Mouse (Mus musculus) limb, embryonic 13.5 days (tissue): ENCODE data around the gene Aars2. TPM values are rescaled to one million over a fixed set of nuclear protein-coding genes. Genes with fewer than 3 reads are reported as not detected.

Experiments used
- ATAC-seq: fragments of 200-750 bp; cut with Nextera tagmentation; 2 replicates; pipeline ENCODE4 v1.8.0; 2017; ENCODE audit warnings: low read depth, moderate number of reproducible peaks, moderate TSS enrichment; ENCODE audit not compliant: low FRiP score
- H3K27ac ChIP-seq: fragments of 300-500 bp; sonication (generic); 2 replicates; pipeline ENCODE4 v1.5.1; 2015; ENCODE audit warnings: inconsistent platforms, mild to moderate bottlenecking, moderate library complexity
- H3K27me3 ChIP-seq: fragments of 300-500 bp; sonication (generic); 2 replicates; pipeline ENCODE4 v1.6.1; 2015; ENCODE audit warnings: mild to moderate bottlenecking, inconsistent platforms
- H3K36me3 ChIP-seq: fragments of 300-500 bp; sonication (generic); 2 replicates; pipeline ENCODE4 v1.6.1; 2015; ENCODE audit warnings: inconsistent platforms, mild to moderate bottlenecking, moderate library complexity
- H3K4me1 ChIP-seq: fragments of 300-500 bp; sonication (generic); 2 replicates; pipeline ENCODE4 v1.6.1; 2015; ENCODE audit warnings: inconsistent platforms
- H3K4me2 ChIP-seq: fragments of 300-500 bp; sonication (generic); replicated peaks from 2 replicates; pipeline ENCODE4 v1.6.1; 2015; ENCODE audit warnings: inconsistent platforms, mild to moderate bottlenecking, moderate library complexity
- H3K4me3 ChIP-seq: fragments of 300-500 bp; sonication (generic); 2 replicates; pipeline ENCODE4 v1.5.1; 2015; ENCODE audit warnings: moderate library complexity, mild to moderate bottlenecking, inconsistent platforms
- H3K9ac ChIP-seq: fragments of 300-500 bp; sonication (generic); 2 replicates; pipeline ENCODE4 v1.6.1; 2015; ENCODE audit warnings: mild to moderate bottlenecking, inconsistent platforms
- H3K9me3 ChIP-seq: fragments of 300-500 bp; sonication (generic); 2 replicates; pipeline ENCODE4 v1.6.1; 2016; ENCODE audit warnings: inconsistent platforms
- WGBS: fragments of 180-500 bp; shearing (Covaris S2); methylation state at CpG from one replicate; pipeline ENCODE4 v1.1.7; 2015; 5-methylcytosine and 5-hydroxymethylcytosine counted together
- polyA plus RNA-seq: library from polyadenylated mRNA; unstranded; fragments of >200 nt; fragmentation: Nextera tagmentation; extraction: Ambion mirVana; gene quantifications from 2 replicates; pipeline ENCODE4 v1.2.1, GENCODE M21; 2015

Gene Aars2
- polyA plus RNA-seq, 1 experiment from 2014 or later: 22.8 TPM

- no peak overlapping the region for H3K4me3 ChIP-seq
- no peak overlapping the region for H3K9ac ChIP-seq
- no peaks in the 10 kb centered on the region for H3K27me3 ChIP-seq
- H3K27ac ChIP-seq: no peak overlapping the region
- H3K4me2 ChIP-seq: no peak overlapping the region
- no peaks in the 10 kb centered on the region for H3K9me3 ChIP-seq
- WGBS: 60% methylated on average over 5 of the region's 5 CpGs
- peaks cover 4% of the 10 kb centered on the region; the same call in 1 of the 2 replicates for H3K4me1 ChIP-seq
- peaks cover 1% of the 10 kb centered on the region; the same call in 1 of the 2 replicates for H3K36me3 ChIP-seq
- ATAC-seq: no peak
Observed at GRCm38 (mm10) chr17:45503301-45503973, 3.2 kb upstream of the Aars2 start.

- Histone ChIP-seq H3K27ac (no peak overlapping the region), H3K27me3 (no peaks in the 10 kb centered on the region), H3K9me3 (no peaks in the 10 kb centered on the region), H3K4me1 (peaks cover 4% of the 10 kb centered on the region; the same call in 1 of the 2 replicates), H3K9ac (no peak overlapping the region), H3K36me3 (peaks cover 24% of the 10 kb centered on the region), H3K4me3 (no peak overlapping the region), H3K4me2 (peak overlapping the region; percentile 19)
- WGBS: 70% methylated on average over 6 of the region's 6 CpGs
- no peak for ATAC-seq
Observed at GRCm38 (mm10) chr17:45505941-45506465, 638 bp upstream of the Aars2 start.

DNA sequence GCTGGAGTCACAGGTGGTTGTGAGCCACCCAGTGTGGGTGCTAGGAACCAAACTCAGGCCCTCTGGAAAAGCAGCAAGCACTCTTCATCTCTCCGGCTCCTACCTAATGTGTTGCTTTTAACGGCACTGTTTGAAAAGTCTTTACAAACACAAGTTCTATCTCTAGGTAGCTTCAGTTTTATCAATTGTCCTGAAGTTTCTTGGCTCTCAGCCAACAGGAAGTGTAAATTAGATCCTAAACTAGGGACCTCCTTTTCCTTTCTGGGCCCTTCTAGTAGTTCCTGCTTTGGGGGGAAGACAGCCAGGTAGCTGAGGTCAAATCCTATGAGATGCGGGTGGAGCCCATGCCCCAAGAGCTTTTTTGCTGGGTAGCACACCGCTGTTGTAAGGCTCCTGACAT lies 4.2 kb downstream of the Aars2 start:
- Histone ChIP-seq H3K27ac (no peak overlapping the region), H3K4me3 (no peak overlapping the region), H3K4me1 (peaks cover 4% of the 10 kb centered on the region; the same call in 1 of the 2 replicates), H3K27me3 (no peaks in the 10 kb centered on the region), H3K9ac (no peak overlapping the region), H3K9me3 (no peaks in the 10 kb centered on the region), H3K4me2 (no peak overlapping the region), H3K36me3 (peaks cover 40% of the 10 kb centered on the region)
- no peak for ATAC-seq
- 94% methylated on average over 4 of the region's 4 CpGs for WGBS

GRCm38 (mm10) chr17:45511757-45512156 lies 5.1 kb downstream of the Aars2 start:
- H3K9ac ChIP-seq: no peak overlapping the region
- no peak overlapping the region for H3K4me2 ChIP-seq
- H3K9me3 ChIP-seq: no peaks in the 10 kb centered on the region
- H3K36me3 ChIP-seq: peaks cover 46% of the 10 kb centered on the region
- 92% methylated on average over 4 of the region's 4 CpGs for whole genome bisulfite sequencing
- H3K4me3 ChIP-seq: no peak overlapping the region
- no peak for ATAC-seq
- H3K27ac ChIP-seq: no peak overlapping the region
- no peaks in the 10 kb centered on the region for H3K27me3 ChIP-seq
- H3K4me1 ChIP-seq: peaks cover 4% of the 10 kb centered on the region; the same call in 1 of the 2 replicates

- 0 out of 2 replicates have a peak, but pooled peaks cover 2% of the 10 kb centered on the region for H3K27me3 ChIP-seq
- no peaks in the 10 kb centered on the region for H3K4me1 ChIP-seq
- H3K9me3 ChIP-seq: no peaks in the 10 kb centered on the region
- no peak overlapping the region for H3K27ac ChIP-seq
- no peak for ATAC-seq
- H3K4me3 ChIP-seq: no peak overlapping the region
- no peak overlapping the region for H3K9ac ChIP-seq
- H3K36me3 ChIP-seq: peaks cover 62% of the 10 kb centered on the region
- 58% methylated on average over 15 of the region's 15 CpGs for WGBS
- H3K4me2 ChIP-seq: no peak overlapping the region
Observed at GRCm38 (mm10) chr17:45515204-45515726, 8.6 kb downstream of the Aars2 start.

- Histone ChIP-seq H3K4me2 (no peak overlapping the region), H3K9ac (no peak overlapping the region), H3K9me3 (no peaks in the 10 kb centered on the region), H3K4me3 (no peak overlapping the region), H3K27me3 (0 out of 2 replicates have a peak, but pooled peaks cover 2% of the 10 kb centered on the region), H3K36me3 (peaks cover 62% of the 10 kb centered on the region), H3K4me1 (no peaks in the 10 kb centered on the region), H3K27ac (no peak overlapping the region)
- 77% methylated on average over 10 of the region's 10 CpGs for WGBS
- no peak for ATAC-seq
Observed at GRCm38 (mm10) chr17:45515806-45516205, 9.2 kb downstream of the Aars2 start.

DNA sequence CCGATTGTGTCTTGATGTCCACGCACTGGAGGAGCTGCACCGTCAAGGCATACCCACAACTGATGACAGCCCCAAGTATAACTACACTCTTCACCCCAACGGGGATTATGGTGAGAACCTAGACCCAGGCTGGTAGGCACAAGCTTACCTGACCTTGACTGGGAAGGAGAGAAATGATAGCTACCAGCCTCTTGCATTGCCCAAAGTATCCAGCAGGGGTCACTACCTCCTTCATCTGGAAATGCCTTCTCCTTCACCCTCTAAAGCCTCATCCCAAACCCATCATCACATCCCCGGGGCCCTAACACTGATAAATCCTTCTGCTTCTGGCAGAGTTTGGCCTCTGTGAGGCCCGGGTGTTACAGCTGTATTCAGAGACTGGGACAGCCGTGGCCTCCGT lies 9.8 kb downstream of the Aars2 start:
- Histone ChIP-seq H3K4me2 (no peak overlapping the region), H3K27me3 (0 out of 2 replicates have a peak, but pooled peaks cover 2% of the 10 kb centered on the region), H3K27ac (no peak overlapping the region), H3K9ac (no peak overlapping the region), H3K4me3 (no peak overlapping the region), H3K36me3 (peaks cover 58% of the 10 kb centered on the region), H3K9me3 (no peaks in the 10 kb centered on the region), H3K4me1 (peaks cover 5% of the 10 kb centered on the region; the same call in 1 of the 2 replicates)
- WGBS: 54% methylated on average over 8 of the region's 8 CpGs
- ATAC-seq: peak; percentile 18; the same call in 1 of the 2 replicates

- Histone ChIP-seq H3K27ac (no peak overlapping the region), H3K27me3 (0 out of 2 replicates have a peak, but pooled peaks cover 2% of the 10 kb centered on the region), H3K9me3 (no peaks in the 10 kb centered on the region), H3K9ac (no peak overlapping the region), H3K36me3 (peaks cover 58% of the 10 kb centered on the region), H3K4me2 (no peak overlapping the region), H3K4me1 (peaks cover 5% of the 10 kb centered on the region; the same call in 1 of the 2 replicates), H3K4me3 (no peak overlapping the region)
- WGBS: 95% methylated on average over 21 of the region's 21 CpGs
- no peak for ATAC-seq
Observed at GRCm38 (mm10) chr17:45517135-45517534, 10.5 kb downstream of the Aars2 start.

GRCm38 (mm10) chr17:45517549-45518215 lies 11.0 kb downstream of the Aars2 start:
- Histone ChIP-seq H3K27me3 (0 out of 2 replicates have a peak, but pooled peaks cover 2% of the 10 kb centered on the region), H3K4me1 (peaks cover 7% of the 10 kb centered on the region; the same call in 1 of the 2 replicates), H3K4me3 (no peak overlapping the region), H3K36me3 (peaks cover 58% of the 10 kb centered on the region), H3K27ac (no peak overlapping the region), H3K4me2 (no peak overlapping the region), H3K9me3 (no peaks in the 10 kb centered on the region), H3K9ac (no peak overlapping the region)
- ATAC-seq: no peak
- 90% methylated on average over 28 of the region's 28 CpGs for WGBS

DNA sequence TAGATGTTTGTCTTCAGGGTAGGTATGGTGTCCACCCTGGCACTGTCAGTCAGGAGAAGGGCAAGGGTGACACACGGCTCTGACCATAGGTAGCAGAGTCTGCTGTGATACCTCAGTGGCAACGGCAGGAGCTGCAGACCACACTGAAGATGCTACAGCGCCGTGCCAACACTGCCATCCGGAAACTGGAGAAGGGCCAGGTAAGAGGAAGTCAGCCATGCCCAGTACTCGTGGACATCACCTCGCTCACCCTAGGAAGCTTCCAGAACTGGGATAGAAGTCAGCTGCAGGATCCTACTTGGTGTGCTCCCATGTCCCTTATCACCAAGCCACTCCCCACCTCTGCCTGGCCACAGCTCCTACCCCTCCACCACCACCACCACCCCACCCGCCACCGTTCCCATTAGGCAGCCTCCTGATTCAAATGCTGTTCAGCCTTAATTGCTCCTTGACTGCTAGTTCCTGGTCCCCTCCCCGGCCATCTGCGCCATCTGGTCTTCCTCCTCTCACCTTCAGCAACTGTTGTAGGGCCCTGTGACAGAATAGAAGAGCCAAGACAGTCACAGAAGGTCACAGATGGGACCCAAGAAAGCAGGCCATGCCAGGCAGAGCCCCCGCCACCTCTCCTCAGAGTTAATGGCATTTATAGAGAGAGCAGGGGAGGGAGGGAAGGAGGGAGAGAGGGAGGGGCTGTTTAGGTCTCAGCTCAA lies 12.3 kb downstream of the Aars2 start:
- no peaks in the 10 kb centered on the region for H3K9me3 ChIP-seq
- peaks cover 11% of the 10 kb centered on the region; the same call in 1 of the 2 replicates for H3K4me1 ChIP-seq
- H3K9ac ChIP-seq: no peak overlapping the region
- peaks cover 52% of the 10 kb centered on the region for H3K36me3 ChIP-seq
- H3K27ac ChIP-seq: no peak overlapping the region
- 75% methylated on average over 12 of the region's 12 CpGs for WGBS
- H3K27me3 ChIP-seq: peaks cover 6% of the 10 kb centered on the region
- no peak overlapping the region for H3K4me2 ChIP-seq
- no peak overlapping the region for H3K4me3 ChIP-seq
- ATAC-seq: no peak

- Histone ChIP-seq H3K4me2 (no peak overlapping the region), H3K9ac (no peak overlapping the region), H3K27ac (no peak overlapping the region), H3K27me3 (peaks cover 18% of the 10 kb centered on the region), H3K36me3 (peaks cover 49% of the 10 kb centered on the region), H3K4me1 (peaks cover 11% of the 10 kb centered on the region; the same call in 1 of the 2 replicates), H3K4me3 (no peak overlapping the region), H3K9me3 (no peaks in the 10 kb centered on the region)
- no peak for ATAC-seq
- 67% methylated on average over 11 of the region's 11 CpGs for WGBS
Observed at GRCm38 (mm10) chr17:45520136-45520535, 13.5 kb downstream of the Aars2 start.
